Mouse (Mus musculus) fibroblast of lung, adult 2 months (primary cell): ENCODE measurements around the gene Iqcf3.

Experiments used
- DNase-seq: peaks from one replicate; pipeline ENCODE4 v3.0.0-alpha.2; 2011; ENCODE audit warnings: low read depth

Iqcf3 gene

DNA sequence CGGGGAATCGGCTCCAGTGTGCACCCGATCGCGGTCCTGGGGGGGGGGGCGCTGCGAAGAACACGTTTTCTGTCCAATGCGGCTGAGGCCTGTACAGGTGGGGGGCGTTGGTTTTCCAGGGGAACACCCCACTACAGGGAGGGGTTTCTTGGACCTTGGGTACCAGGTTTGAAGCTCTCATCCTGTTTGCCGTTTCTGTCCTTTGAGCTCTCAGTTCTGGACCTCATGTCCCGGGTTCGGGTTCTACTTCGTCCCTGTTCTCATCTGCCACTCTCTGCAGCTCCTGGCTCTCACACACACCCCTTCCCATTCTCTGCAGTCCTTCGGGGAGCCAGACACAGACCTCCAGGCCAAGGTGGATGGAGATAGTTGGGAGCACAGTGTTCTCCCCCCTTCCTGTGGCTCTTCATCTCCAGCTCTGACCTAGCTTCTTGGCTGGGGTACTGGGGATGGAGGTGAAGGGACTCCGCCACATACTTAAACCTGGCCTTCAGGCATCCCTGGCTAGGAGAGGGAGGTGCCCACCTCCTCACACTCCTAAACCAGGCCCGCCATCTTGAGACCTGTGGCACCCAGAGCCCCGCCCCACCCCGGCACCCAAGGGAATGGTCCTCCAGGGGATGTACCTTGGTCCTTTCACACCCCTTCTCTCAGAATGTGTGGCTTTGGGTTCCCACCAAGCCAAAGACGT, 107.2 kb downstream of the Iqcf3 start:
- no peak for DNase-seq

- DNase-seq = no peak
These were observed 108.0 kb downstream of the Iqcf3 start, which contains the start of gene Pcbp4 for GRCm38 (mm10) chr9:106453271-106454070. TSS of gene Pcbp4 (plus strand) at chr9:106453291.
